Mouse (Mus musculus): ENCODE data around the gene Pla2g4b. TPM values are rescaled to one million over a fixed set of nuclear protein-coding genes. Genes with fewer than 3 reads are reported as not detected.

Pla2g4b gene
- 0.66 TPM for polyA plus RNA-seq (2017; shearing (Covaris generic))

GRCm38 (mm10) chr2:120032726-120033467 lies at the start of gene Pla2g4b:
Gene Pla2g4b (plus strand): TSS chr2:120033417.

GRCm38 (mm10) chr2:120026984-120027949 lies 6.0 kb upstream of the Pla2g4b start, which contains the start of the genes Jmjd7 and Gm28042:
Gene Jmjd7 (plus strand): TSS chr2:120027483.
Gene Gm28042 (plus strand): TSS chr2:120027493.

Other genes with a start within 250 kb of the Pla2g4b start
- 23.9 TPM for gene Rpap1, start 245.9 kb upstream of the Pla2g4b start, polyA plus RNA-seq (2017; shearing (Covaris generic))
- 4.9 TPM for gene Tyro3, start 235.7 kb upstream of the Pla2g4b start, polyA plus RNA-seq (2017; shearing (Covaris generic))
- 37.0 TPM for gene Mga, start 136.2 kb upstream of the Pla2g4b start, polyA plus RNA-seq (2017; shearing (Covaris generic))
- gene Mapkbp1, start 60.7 kb upstream of the Pla2g4b start, polyA plus RNA-seq (2017; shearing (Covaris generic)) = 3.2 TPM
- 8.0 TPM for gene Jmjd7, start 5.9 kb upstream of the Pla2g4b start, polyA plus RNA-seq (2017; shearing (Covaris generic))
- gene Gm28042, start 5.9 kb upstream of the Pla2g4b start, polyA plus RNA-seq (2017; shearing (Covaris generic)) = 2.5 TPM
- 19.3 TPM for gene Ehd4, start 121.2 kb downstream of the Pla2g4b start, polyA plus RNA-seq (2017; shearing (Covaris generic))
- not detected for gene Pla2g4e, start 211.9 kb downstream of the Pla2g4b start, polyA plus RNA-seq (2017; shearing (Covaris generic))

All from effector memory CD4-positive, alpha-beta T cell, adult 7 months (primary cell).